Mouse (Mus musculus): ENCODE results near the gene Itgb8.

Gene Itgb8

GRCm38 (mm10) chr12:119238696-119239415, at the start of gene Itgb8:
Gene Itgb8, minus strand, starts transcription at chr12:119238802.
- peak; percentile 85 for DNase-seq (ENCODE audit: low read depth)

GRCm38 (mm10) chr12:119276282-119276681, 37.7 kb upstream of the Itgb8 start:
- no peak for DNase-seq (ENCODE audit: low read depth)

GRCm38 (mm10) chr12:119273605-119274004, 35.0 kb upstream of the Itgb8 start:
- no peak for DNase-seq (ENCODE audit: low read depth)

- DNase-seq (ENCODE audit: low read depth), result no peak
Observed at GRCm38 (mm10) chr12:119271964-119272363, 33.4 kb upstream of the Itgb8 start.

- DNase-seq (ENCODE audit: low read depth), result no peak
Observed at GRCm38 (mm10) chr12:119270036-119270435, 31.4 kb upstream of the Itgb8 start.

GRCm38 (mm10) chr12:119268723-119269122, 30.1 kb upstream of the Itgb8 start:
- no peak for DNase-seq (ENCODE audit: low read depth)

- no peak for DNase-seq (ENCODE audit: low read depth)
Observed at GRCm38 (mm10) chr12:119264506-119264905, 25.9 kb upstream of the Itgb8 start.

GRCm38 (mm10) chr12:119248581-119248980, 10.0 kb upstream of the Itgb8 start:
- no peak for DNase-seq (ENCODE audit: low read depth)

GRCm38 (mm10) chr12:119241071-119241470, 2.5 kb upstream of the Itgb8 start:
- DNase-seq (ENCODE audit: low read depth), result no peak

GRCm38 (mm10) chr12:119237921-119238695, 494 bp downstream of the Itgb8 start:
- DNase-seq (ENCODE audit: low read depth), result peak; percentile 69

- peak; percentile 24 for DNase-seq (ENCODE audit: low read depth)
Observed at GRCm38 (mm10) chr12:119237241-119237920, 1.2 kb downstream of the Itgb8 start.

- no peak for DNase-seq (ENCODE audit: low read depth)
Observed at GRCm38 (mm10) chr12:119231831-119232230, 6.8 kb downstream of the Itgb8 start.

- peak; percentile 32 for DNase-seq (ENCODE audit: low read depth)
Observed at GRCm38 (mm10) chr12:119230444-119230843, 8.2 kb downstream of the Itgb8 start.

GRCm38 (mm10) chr12:119229601-119230000, 9.0 kb downstream of the Itgb8 start:
- no peak for DNase-seq (ENCODE audit: low read depth)

- DNase-seq (ENCODE audit: low read depth), result no peak
Observed at GRCm38 (mm10) chr12:119227898-119228297, 10.7 kb downstream of the Itgb8 start.

GRCm38 (mm10) chr12:119224699-119225098, 13.9 kb downstream of the Itgb8 start:
- no peak for DNase-seq (ENCODE audit: low read depth)

GRCm38 (mm10) chr12:119219409-119219808, 19.2 kb downstream of the Itgb8 start:
- no peak for DNase-seq (ENCODE audit: low read depth)

- no peak for DNase-seq (ENCODE audit: low read depth)
Observed at GRCm38 (mm10) chr12:119217700-119218265, 20.8 kb downstream of the Itgb8 start.

- no peak for DNase-seq (ENCODE audit: low read depth)
Observed at GRCm38 (mm10) chr12:119215225-119215624, 23.4 kb downstream of the Itgb8 start.

- no peak for DNase-seq (ENCODE audit: low read depth)
Observed at GRCm38 (mm10) chr12:119211533-119211932, 27.1 kb downstream of the Itgb8 start.

- DNase-seq (ENCODE audit: low read depth), result no peak
Observed at GRCm38 (mm10) chr12:119210590-119210989, 28.0 kb downstream of the Itgb8 start.

- no peak for DNase-seq (ENCODE audit: low read depth)
Observed at GRCm38 (mm10) chr12:119210073-119210425, 28.6 kb downstream of the Itgb8 start.

Data from induced T-regulatory cell, adult 2 months (primary cell).